Mouse (Mus musculus) CH12.LX (cell line): ENCODE measurements around the gene Vsig2. TPM values are rescaled to one million over a fixed set of nuclear protein-coding genes. Genes with fewer than 3 reads are reported as not detected.
A peak's percentile ranks its signal among the peaks of the same experiment; 100 is the strongest.

Experiments used
- DNase-seq: peaks from one replicate; pipeline ENCODE4 v3.0.0-alpha.2; 2013; ENCODE audit errors: extremely low read depth
- H3K27ac ChIP-seq: 2 replicates; pipeline ENCODE4 v1.5.1; 2012; ENCODE audit warnings: low read depth, mild to moderate bottlenecking, control low read depth, moderate library complexity; ENCODE audit not compliant: insufficient read depth
- H3K27me3 ChIP-seq: replicated peaks from 2 replicates; pipeline ENCODE3; 2012; ENCODE audit warnings: inconsistent platforms
- H3K36me3 ChIP-seq, 2 experiments: replicated peaks in 1 of 2; 2 replicates each; pipeline versions ENCODE3 to v1.6.1; 2012; ENCODE audit warnings: inconsistent platforms in 1 of 2, low read length in 1 of 2, mild to moderate bottlenecking in 1 of 2, mixed read lengths in 1 of 2, moderate library complexity in 1 of 2; ENCODE audit not compliant: control insufficient read depth in 1 of 2, insufficient read depth in 1 of 2
- H3K4me1 ChIP-seq, 2 experiments: 2 replicates each; pipeline ENCODE4 v1.6.1; 2012; ENCODE audit warnings: inconsistent platforms in 1 of 2, moderate library complexity in 1 of 2; ENCODE audit not compliant: insufficient read depth in 2 of 2, control insufficient read depth in 1 of 2
- H3K4me2 ChIP-seq: 2 replicates; pipeline ENCODE4 v1.6.1; 2012; ENCODE audit warnings: low read depth, mild to moderate bottlenecking, control low read depth; ENCODE audit not compliant: poor library complexity, insufficient read depth, severe bottlenecking
- H3K4me3 ChIP-seq, 3 experiments: fragments of 150-350 bp in 1 of 3; sonication (generic) in 1 of 3; replicated peaks in 1 of 3; 2 replicates each; pipeline versions ENCODE3 to v1.5.1; 2011 to 2012; ENCODE audit warnings: low read depth in 2 of 3, low read length in 2 of 3, mild to moderate bottlenecking in 2 of 3, moderate library complexity in 2 of 3, control low read depth in 1 of 3, improper control_type of control experiment in 1 of 3, inconsistent platforms in 1 of 3, mixed read lengths in 1 of 3; ENCODE audit not compliant: poor library complexity in 1 of 3
- H3K79me2 ChIP-seq: replicated peaks from 2 replicates; pipeline ENCODE4 v1.6.1; 2012; ENCODE audit warnings: mild to moderate bottlenecking, moderate library complexity; ENCODE audit not compliant: control insufficient read depth, poor library complexity, insufficient read depth, severe bottlenecking; ENCODE audit errors: extremely low read depth
- H3K9ac ChIP-seq: 2 replicates; pipeline ENCODE4 v1.6.1; 2012; ENCODE audit warnings: low read depth, mild to moderate bottlenecking, control low read depth, moderate library complexity; ENCODE audit not compliant: insufficient read depth
- H3K9me3 ChIP-seq: replicated peaks from 2 replicates; pipeline ENCODE3; 2012; ENCODE audit warnings: low read length, inconsistent platforms, mixed read lengths
- BHLHE40 ChIP-seq: IDR thresholded peaks from 2 replicates; pipeline ENCODE4 v1.6.1; 2011; ENCODE audit warnings: mild to moderate bottlenecking, low read depth, low read length, improper control_type of control experiment
- CHD1 ChIP-seq: IDR thresholded peaks from 2 replicates; pipeline ENCODE4 v1.6.1; 2012; ENCODE audit warnings: low read depth, low read length, improper control_type of control experiment, inconsistent platforms
- CHD2 ChIP-seq: IDR thresholded peaks from 2 replicates; pipeline ENCODE4 v1.6.1; 2011; ENCODE audit warnings: low read length, improper control_type of control experiment
- EP300 ChIP-seq: IDR thresholded peaks from 2 replicates; pipeline ENCODE4 v1.6.1; 2011; ENCODE audit warnings: low read length, improper control_type of control experiment
- GABPA ChIP-seq: IDR thresholded peaks from 2 replicates; pipeline ENCODE4 v1.6.1; 2012; ENCODE audit warnings: low read depth, low read length, improper control_type of control experiment, inconsistent platforms; ENCODE audit not compliant: insufficient replicate concordance
- JUN ChIP-seq: IDR thresholded peaks from 2 replicates; pipeline ENCODE4 v1.6.1; 2011; ENCODE audit warnings: low read depth, mild to moderate bottlenecking, low read length, improper control_type of control experiment, moderate library complexity; ENCODE audit not compliant: insufficient read depth
- JUND ChIP-seq: conservative IDR thresholded peaks from 2 replicates; pipeline ENCODE4 v1.6.1; 2011; ENCODE audit warnings: low read depth, low read length, improper control_type of control experiment
- MAX ChIP-seq: IDR thresholded peaks from 2 replicates; pipeline ENCODE4 v1.6.1; 2011; ENCODE audit warnings: low read length, improper control_type of control experiment
- MAZ ChIP-seq: IDR thresholded peaks from 2 replicates; pipeline ENCODE4 v1.6.1; 2012; ENCODE audit warnings: low read depth, mild to moderate bottlenecking, inconsistent platforms, low read length, improper control_type of control experiment, moderate library complexity
- MYC ChIP-seq: IDR thresholded peaks from 2 replicates; pipeline ENCODE4 v1.6.1; 2011; ENCODE audit warnings: low read depth, mild to moderate bottlenecking, improper control_type of control experiment, low read length
- RAD21 ChIP-seq: IDR thresholded peaks from 2 replicates; pipeline ENCODE4 v1.6.1; 2011; ENCODE audit warnings: low read depth, mild to moderate bottlenecking, low read length, improper control_type of control experiment, moderate library complexity
- SIN3A ChIP-seq: IDR thresholded peaks from 2 replicates; pipeline ENCODE4 v1.6.1; 2012; ENCODE audit warnings: low read length, improper control_type of control experiment, inconsistent platforms
- TCF12 ChIP-seq: IDR thresholded peaks from 2 replicates; pipeline ENCODE4 v1.6.1; 2014; ENCODE audit warnings: low read depth, mild to moderate bottlenecking, inconsistent platforms, low read length, improper control_type of control experiment
- UBTF ChIP-seq: IDR thresholded peaks from 2 replicates; pipeline ENCODE4 v1.6.1; 2012; ENCODE audit warnings: low read depth, mild to moderate bottlenecking, inconsistent platforms, low read length, improper control_type of control experiment, moderate library complexity
- USF1 ChIP-seq: IDR thresholded peaks from 2 replicates; pipeline ENCODE4 v1.6.1; 2014; ENCODE audit warnings: low read depth, mild to moderate bottlenecking, inconsistent platforms, low read length, improper control_type of control experiment
- ZC3H11A ChIP-seq: IDR thresholded peaks from 2 replicates; pipeline ENCODE4 v1.6.1; 2012; ENCODE audit warnings: low read depth, mild to moderate bottlenecking, inconsistent platforms, low read length, improper control_type of control experiment
- ZMIZ1 ChIP-seq: IDR thresholded peaks from 2 replicates; pipeline ENCODE4 v1.6.1; 2012; ENCODE audit warnings: low read depth, mild to moderate bottlenecking, inconsistent platforms, low read length, improper control_type of control experiment
- ZNF384 ChIP-seq: IDR thresholded peaks from 2 replicates; pipeline ENCODE4 v1.6.1; 2012; ENCODE audit warnings: low read depth, low read length, improper control_type of control experiment, inconsistent platforms
- dilution Hi-C: fragments of 300-500 bp; cut with MboI; formaldehyde crosslinking; loops from 2 replicates; pipeline ENCODE4 v1.14.3; 2020; ENCODE audit warnings: low sequenced_read_pairs; ENCODE audit not compliant: extremely low pct_unique_long_range_greater_than_20kb, extremely low pct_ligation_motif_present
- in situ Hi-C: fragments of 300-500 bp; cut with MboI; formaldehyde crosslinking; loops from 3 replicates; pipeline ENCODE4 v1.14.3; 2019; ENCODE audit warnings: low sequenced_read_pairs, low pct_ligation_motif_present, low pct_unique_long_range_greater_than_20kb, mixed read lengths
- polyA plus RNA-seq: library from polyadenylated mRNA; unstranded; fragments of >175 nt; gene quantifications from 2 replicates; pipeline ENCODE4 v1.2.1, GENCODE M21; 2012; ENCODE audit warnings: low read depth; ENCODE audit not compliant: insufficient read length
- total RNA-seq, 2 experiments: library from RNA; depleted of rRNA; stranded (reverse); fragments of 300-350 nt in 1 of 2; fragments of >200 nt in 1 of 2; gene quantifications; 2 replicates each; pipeline ENCODE4 v1.2.3; 2012 to 2014

The Vsig2 gene
- total and polyA plus RNA-seq, 3 experiments, result not detected

GRCm38 (mm10) chr9:37583594-37583993 is 44.5 kb downstream of the Vsig2 start:
- H3K79me2 ChIP-seq, result no peaks in the 10 kb centered on the region
- no peaks in the 10 kb centered on the region for H3K36me3 ChIP-seq
- H3K9ac ChIP-seq, result no peak overlapping the region
- peaks cover 4 to 20% of the 10 kb centered on the region in 2 experiments; a peak in 3 of 4 replicates for H3K4me1 ChIP-seq
- TF ChIP-seq MAZ (no peak), BHLHE40 (peak; percentile 81), JUND (no peak)
- H3K27me3 ChIP-seq, result peaks cover 2% of the 10 kb centered on the region
- H3K4me2 ChIP-seq, result peak overlapping the region; percentile 29
- dilution Hi-C loops (no loop called here), in situ Hi-C loops (no loop called here)
- H3K4me3 ChIP-seq, result no peak overlapping the region
- H3K27ac ChIP-seq, result no peak overlapping the region
- peak; percentile 37 for DNase-seq
- no peaks in the 10 kb centered on the region for H3K9me3 ChIP-seq

- in situ Hi-C loops (no loop called here), dilution Hi-C loops (no loop called here)
- Histone ChIP-seq H3K9me3 (peaks cover 3% of the 10 kb centered on the region), H3K36me3 (no peaks in the 10 kb centered on the region), H3K4me3 (no peak overlapping the region), H3K79me2 (no peaks in the 10 kb centered on the region), H3K4me2 (no peak overlapping the region), H3K27ac (no peak overlapping the region), H3K9ac (no peak overlapping the region), H3K27me3 (peaks cover 2% of the 10 kb centered on the region), H3K4me1 (peaks cover 4 to 16% of the 10 kb centered on the region in 2 experiments; a peak in 3 of 4 replicates)
- DNase-seq, result no peak
- TF ChIP-seq SIN3A, result no peak
- TF ChIP-seq EP300, result no peak
- no peak for TF ChIP-seq MAZ
- TF ChIP-seq JUN, result no peak
- TF ChIP-seq GABPA, result no peak
- no peak for TF ChIP-seq USF1
- TF ChIP-seq ZMIZ1, result no peak
- no peak for TF ChIP-seq UBTF
- no peak for TF ChIP-seq TCF12
- no peak for TF ChIP-seq CHD1
Measured at GRCm38 (mm10) chr9:37586718-37587117, 47.7 kb downstream of the Vsig2 start.

- no peak overlapping the region for H3K9ac ChIP-seq
- dilution Hi-C loops, result no loop called here
- no peaks in the 10 kb centered on the region for H3K36me3 ChIP-seq
- no peak overlapping the region for H3K4me3 ChIP-seq
- peaks cover 4% of the 10 kb centered on the region for H3K27me3 ChIP-seq
- DNase-seq, result no peak
- H3K4me2 ChIP-seq, result no peak overlapping the region
- no peak overlapping the region for H3K27ac ChIP-seq
- H3K4me1 ChIP-seq, result 0 out of 4 replicates have a peak, but pooled peaks cover under 1 to 2% of the 10 kb centered on the region in 2 experiments
- no peaks in the 10 kb centered on the region for H3K79me2 ChIP-seq
- TF ChIP-seq USF1 (0 out of 2 replicates have a peak, but pooled peaks have one; percentile 10), CHD2 (no peak), MYC (no peak), BHLHE40 (peak; percentile 28; the same call in 1 of the 2 replicates), MAZ (no peak), ZNF384 (no peak), RAD21 (no peak), MAX (no peak), ZC3H11A (no peak)
- peaks cover 3% of the 10 kb centered on the region for H3K9me3 ChIP-seq
- in situ Hi-C loops, result no loop called here
Measured at GRCm38 (mm10) chr9:37590381-37590780, 51.3 kb downstream of the Vsig2 start.
